Mouse (Mus musculus) liver, postnatal 0 days (tissue): ENCODE results near the gene Uri1.

ENCODE experiments used
- CTCF ChIP-seq: sonication (generic); IDR thresholded peaks from 2 replicates; pipeline ENCODE4 v1.5.1; 2016; ENCODE audit warnings: antibody characterized with exemption, low read depth
- EP300 ChIP-seq: IDR thresholded peaks from 2 replicates; pipeline ENCODE4 v1.6.1; 2016; ENCODE audit warnings: antibody characterized with exemption, low read depth, mild to moderate bottlenecking

DNA sequence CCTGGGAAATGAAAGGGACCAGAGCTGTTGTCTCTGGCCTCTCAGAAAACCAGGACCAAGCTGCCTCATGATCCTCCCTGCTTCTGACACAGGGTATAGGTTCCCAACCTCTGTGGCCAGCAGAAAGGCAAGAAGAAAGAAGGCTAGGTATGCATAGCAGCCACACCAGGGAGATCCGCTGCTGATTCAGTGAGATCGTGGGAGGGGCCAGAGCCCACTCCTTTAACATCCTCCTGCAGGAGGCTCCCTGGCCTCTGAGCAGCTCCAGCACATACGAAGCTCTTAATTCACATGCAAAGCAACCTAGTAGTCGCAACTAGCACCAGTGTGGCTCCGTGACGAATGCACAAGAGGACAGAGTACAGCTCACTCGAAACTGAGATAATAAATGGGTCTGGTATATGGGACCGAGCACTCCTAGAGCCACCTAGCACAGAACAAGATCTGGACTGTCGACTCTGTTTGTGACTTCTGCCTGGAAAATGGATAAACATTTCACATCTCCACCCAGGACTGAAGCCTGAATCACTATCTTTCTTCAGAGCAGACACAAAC, 89.5 kb downstream of the Uri1 start:
- TF ChIP-seq CTCF (no peak), EP300 (no peak)
